Mouse (Mus musculus) heart, adult 11 months (tissue): ENCODE measurements around the gene Zfp286.

Experiments used
- DNase-seq: peaks from one replicate; pipeline ENCODE4 v3.0.0; 2022

Gene Zfp286

GRCm38 (mm10) chr11:62776510-62776909 lies 12.8 kb downstream of the Zfp286 start:
- peak; percentile 24 for DNase-seq

- no peak for DNase-seq
These were observed 28.4 kb downstream of the Zfp286 start for GRCm38 (mm10) chr11:62760755-62761457.

DNA sequence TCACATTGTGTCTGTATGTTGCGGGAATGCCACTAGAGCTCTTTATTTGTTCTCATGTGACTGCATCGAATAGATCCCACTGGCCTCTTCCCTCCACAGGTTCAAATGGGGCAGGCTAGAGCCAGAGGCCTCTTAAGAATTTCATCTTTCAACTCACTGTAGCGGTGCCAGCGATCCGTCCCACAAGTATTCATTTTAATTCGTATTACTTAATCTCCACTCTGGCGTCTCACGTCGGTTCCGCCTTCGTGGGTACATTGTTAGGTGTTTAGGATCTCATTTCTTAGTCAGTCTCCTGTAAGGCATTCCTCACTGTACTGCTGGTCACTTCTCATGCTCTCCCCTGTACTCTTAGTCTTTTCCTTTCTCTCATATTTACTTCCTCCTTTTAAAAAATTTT lies 30.8 kb downstream of the Zfp286 start:
- DNase-seq: peak; percentile 72

GRCm38 (mm10) chr11:62757906-62758305 lies 31.4 kb downstream of the Zfp286 start:
- peak; percentile 62 for DNase-seq

DNA sequence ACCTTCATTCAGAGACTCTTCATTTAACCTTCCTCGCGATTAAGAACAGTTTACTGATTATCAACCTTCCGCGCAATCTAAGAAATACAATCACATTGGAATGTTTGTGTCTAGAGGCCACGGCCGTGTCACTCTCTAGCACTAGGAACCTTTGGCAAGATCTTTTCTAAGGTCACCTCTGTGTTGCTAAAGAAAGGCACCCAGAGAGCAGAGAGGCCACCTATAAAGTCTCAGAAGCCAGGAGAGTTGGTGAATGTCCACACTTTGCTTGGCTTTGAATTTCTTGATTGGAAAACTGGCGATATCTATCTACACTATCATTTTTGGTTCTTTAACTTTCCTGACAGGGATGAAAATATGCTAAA lies 32.1 kb downstream of the Zfp286 start:
- no peak for DNase-seq

- peak; percentile 100 for DNase-seq
These were observed 32.7 kb downstream of the Zfp286 start for GRCm38 (mm10) chr11:62756456-62757142.

DNA sequence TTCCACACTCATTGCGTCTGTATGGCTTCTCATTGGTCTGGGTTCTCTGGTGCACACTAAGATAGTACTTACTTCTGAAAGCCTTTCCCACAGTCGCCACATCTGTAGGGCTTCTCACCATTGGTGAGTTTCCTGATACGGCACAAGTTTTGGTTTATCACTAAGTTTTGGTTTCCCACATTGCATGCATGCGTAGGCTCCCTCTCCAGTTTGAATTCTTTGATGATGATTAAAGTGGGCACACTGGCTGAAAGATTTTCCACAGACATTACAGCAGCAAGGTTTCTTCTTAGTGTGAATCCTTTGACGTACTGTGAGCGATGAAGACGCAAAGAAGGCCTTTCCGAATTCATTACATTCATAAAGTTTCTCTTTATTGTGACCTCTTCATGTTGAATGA lies 36.5 kb downstream of the Zfp286 start, which contains the start of gene Gm10428:
Gm10428 (plus strand) TSS at position 321 of the 400 bp plus-strand sequence.
- DNase-seq: peak; percentile 54

GRCm38 (mm10) chr11:62752191-62752590 lies 37.1 kb downstream of the Zfp286 start:
- DNase-seq: no peak

- DNase-seq: peak; percentile 72
These were observed 39.8 kb downstream of the Zfp286 start for GRCm38 (mm10) chr11:62749445-62749844.

- peak; percentile 79 for DNase-seq
These were observed 41.2 kb downstream of the Zfp286 start for GRCm38 (mm10) chr11:62748062-62748461.

DNA sequence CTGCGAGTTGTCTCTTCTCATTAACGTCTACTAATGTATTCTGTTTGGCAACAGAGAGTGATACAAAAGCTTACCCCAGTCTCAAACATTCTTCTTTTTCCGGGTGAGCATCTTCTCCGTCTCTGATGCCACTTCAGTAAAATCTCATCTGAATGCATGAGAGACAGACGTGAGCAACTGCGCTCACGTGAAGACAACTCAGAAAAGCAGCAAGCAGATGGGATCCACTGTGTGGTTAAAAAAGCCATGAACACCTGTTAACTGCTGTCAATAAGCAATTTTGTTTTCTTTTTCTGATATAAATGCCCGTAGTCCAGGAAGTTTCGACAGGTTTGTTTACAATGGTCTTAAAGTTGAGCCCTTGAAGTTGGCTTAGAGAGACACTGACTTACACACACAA lies 42.0 kb downstream of the Zfp286 start:
- DNase-seq: peak; percentile 9

DNA sequence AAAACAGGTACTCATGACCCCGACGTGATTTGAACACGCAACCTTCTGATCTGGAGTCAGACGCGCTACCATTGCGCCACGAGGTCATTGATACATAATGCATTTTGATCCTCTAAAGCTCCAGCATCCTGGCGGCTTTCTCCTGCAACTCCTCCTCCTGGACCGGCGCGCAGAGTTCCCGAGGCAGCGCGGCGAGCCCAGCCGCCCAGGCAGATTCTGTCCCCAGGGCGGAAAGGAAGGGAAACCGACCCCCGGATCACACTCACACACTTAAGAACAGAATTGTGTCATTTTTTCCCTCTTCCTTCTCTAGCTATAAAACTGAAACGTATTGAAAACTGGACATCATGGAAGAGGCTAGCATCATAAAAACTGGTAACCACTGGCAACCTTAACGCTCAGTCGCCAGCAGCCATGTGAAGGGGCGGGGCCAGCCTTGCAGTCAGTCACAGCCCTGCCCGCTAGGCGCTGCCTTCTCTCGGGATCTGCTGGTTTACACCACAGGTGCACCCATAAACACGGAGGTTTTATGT lies 43.2 kb downstream of the Zfp286 start:
- DNase-seq: peak; percentile 95

GRCm38 (mm10) chr11:62744103-62744502 lies 45.2 kb downstream of the Zfp286 start:
- peak; percentile 92 for DNase-seq

DNA sequence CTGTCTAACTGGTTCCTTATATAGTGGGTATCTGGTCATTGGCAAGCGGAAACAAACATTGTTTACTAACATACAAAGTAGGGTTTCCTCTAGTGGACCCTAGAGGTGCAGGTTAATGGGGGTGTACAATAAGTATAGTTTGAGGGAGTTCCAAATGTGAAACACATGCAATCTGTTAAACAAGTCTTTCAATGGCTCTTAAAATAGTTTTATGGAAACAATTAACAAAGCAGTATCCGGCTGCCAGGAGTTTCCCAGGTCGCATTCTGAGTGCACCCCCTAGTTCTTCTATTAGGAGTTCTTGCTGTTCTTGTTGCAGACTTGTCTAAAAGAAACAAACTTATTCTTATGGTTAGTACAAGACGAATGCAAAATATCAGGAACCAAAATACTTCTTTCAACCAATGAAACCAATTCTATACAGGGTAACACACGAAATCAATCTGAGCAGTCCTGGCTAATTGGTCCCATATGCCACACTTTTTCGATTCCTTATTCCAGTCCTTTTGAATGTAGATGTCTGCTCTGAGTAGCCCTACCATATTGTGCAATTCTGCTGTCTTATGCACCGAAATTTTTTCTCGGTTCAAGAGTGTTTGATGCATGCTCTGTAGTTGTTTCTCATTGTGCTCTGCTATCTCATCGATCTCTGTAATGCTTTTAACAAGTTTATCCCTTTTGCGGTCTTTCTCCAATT lies 46.9 kb downstream of the Zfp286 start:
- DNase-seq: peak; percentile 27

GRCm38 (mm10) chr11:62741186-62741585 lies 48.1 kb downstream of the Zfp286 start:
- DNase-seq: no peak

DNA sequence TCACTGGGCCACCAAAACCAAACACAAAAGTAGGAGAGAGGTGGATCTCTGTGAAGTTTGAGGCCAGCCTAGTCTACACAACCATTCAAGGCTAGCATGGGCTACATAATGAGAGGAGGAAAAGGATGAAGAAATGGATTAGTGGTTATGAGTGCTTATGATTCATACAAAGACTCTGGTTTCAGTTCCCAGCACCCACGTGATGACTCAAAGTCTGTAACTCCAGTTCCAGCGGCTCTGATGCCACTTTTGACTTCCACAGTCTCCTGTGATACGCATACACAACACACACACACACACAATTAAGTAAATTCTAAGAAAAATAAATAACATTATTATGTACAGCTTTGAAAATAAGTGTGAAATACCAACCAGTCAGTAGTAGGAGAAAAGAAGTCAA lies 56.6 kb downstream of the Zfp286 start:
- DNase-seq: peak; percentile 15

DNA sequence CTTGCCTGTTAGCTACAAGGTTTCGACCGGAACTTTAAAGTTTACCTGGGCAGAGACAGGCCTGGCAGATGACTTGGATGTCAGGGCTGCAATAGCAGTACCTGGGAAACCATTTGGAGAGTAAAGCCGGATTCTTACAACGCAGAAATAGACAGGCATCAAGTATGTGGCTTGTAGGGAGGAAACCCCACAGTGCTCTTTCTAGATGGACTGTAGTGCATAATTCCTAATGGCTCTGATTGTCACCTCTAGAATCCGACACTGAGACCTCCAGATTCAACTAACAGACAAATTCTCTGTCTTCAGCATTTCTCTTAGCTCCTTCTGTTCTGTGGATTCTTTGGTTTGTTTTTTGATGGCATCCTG lies 57.3 kb downstream of the Zfp286 start:
- DNase-seq: no peak

DNA sequence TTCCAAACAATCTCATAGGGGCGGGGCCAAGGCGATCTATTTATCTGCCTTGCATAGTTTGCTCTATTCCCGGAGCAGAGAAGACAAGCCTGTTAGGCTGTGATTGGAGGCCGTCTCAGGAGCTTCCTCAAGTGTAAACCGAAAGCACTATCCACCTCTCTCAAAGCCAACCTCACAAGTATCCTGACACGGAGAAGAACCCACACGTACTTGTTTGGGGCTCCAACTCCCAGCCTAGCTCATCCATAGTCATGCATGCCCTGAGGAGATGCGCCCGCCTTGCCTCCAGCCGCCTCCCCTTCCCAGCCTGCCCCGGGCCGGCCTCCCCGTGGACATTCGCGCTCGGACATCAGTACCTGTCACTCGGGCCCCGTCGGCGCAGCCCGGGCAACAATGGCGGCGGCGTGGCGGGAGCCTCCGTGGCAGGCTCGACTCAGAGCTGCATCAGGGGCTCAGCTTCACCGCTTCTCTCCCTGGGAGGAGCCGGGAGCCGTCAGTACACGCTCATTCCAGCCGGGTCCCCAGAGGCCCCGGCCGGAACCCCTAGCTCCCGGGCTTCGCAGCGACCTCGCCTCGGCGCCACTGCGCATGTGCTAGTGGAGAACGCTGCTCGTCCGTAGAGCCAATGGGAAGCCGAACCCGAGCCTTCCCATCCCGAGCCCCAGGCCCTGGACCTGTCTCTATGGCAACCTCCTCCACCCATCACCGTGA lies 57.8 kb downstream of the Zfp286 start, which contains the start of gene Zfp287:
Zfp287 (minus strand) TSS at position 595 of the 711 bp plus-strand sequence.
- peak; percentile 99 for DNase-seq

- DNase-seq: peak; percentile 65
These were observed 61.0 kb downstream of the Zfp286 start for GRCm38 (mm10) chr11:62728276-62728675.

DNA sequence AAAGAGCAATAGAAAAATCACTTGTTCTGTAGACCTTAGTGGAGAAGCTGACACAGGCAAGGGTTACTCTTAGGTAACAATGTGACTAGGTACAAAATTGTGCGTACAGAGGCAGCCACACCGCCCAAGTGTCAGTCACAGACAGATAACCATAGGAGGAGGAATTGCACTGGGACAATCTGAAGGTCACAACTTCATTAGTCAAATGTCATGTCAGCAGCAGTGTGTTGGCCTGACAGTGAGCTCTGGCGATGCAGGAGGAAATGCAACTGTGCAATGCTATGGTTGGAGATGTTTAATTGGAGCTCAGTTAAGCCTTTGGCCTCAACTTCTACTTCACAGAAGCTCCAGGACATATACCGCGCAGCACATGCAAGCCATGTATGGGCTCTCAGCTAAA lies 78.6 kb downstream of the Zfp286 start:
- peak; percentile 70 for DNase-seq

DNA sequence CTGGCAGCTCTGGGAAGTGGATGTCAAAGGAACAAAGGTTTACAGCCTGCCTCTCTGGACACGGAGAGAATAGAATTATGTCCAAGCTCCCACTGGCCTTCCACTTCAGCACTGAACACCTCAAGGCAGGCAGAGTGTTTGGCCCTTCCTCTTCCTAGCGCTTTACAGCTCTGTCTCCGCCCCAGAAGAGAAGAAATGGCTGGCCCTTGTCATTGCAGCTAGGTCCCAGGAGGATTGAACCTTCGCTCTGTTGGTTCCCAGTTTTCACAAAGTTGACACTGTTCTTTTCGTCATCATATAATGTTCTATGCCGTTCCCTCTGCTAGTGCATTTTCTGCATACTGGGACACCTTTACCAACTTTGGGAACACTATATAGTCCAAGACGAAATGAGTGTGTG lies 81.0 kb downstream of the Zfp286 start:
- DNase-seq: peak; percentile 57

DNA sequence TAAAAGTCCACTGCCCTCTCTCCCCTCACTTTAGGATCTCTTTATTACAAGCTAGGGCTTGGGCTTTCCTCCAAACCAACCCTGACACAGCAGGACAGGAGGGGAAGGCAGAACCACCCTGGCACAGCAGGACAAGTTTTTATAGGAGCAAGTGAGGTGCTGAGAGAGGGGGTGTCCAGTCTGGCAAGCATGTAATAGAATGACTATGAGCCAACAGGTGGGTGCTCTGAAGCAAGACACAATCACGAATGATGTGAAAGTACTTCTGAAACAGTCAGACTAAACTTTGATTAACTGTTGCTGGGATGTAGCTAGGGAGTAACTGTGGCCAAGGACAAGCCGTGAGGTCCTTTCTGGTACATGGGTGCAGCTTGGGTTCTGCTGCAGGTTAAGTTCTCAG lies 83.1 kb downstream of the Zfp286 start:
- peak; percentile 64 for DNase-seq
